Mouse (Mus musculus) c-Kit-positive CD71-positive TER-119-negative erythroid progenitor cells, embryonic 14.5 days (primary cell): ENCODE measurements around the gene Abat.

Experiments
- DNase-seq: peaks from one replicate; pipeline ENCODE4 v3.0.0-alpha.2; 2013; ENCODE audit warnings: low read depth

The Abat gene

DNA sequence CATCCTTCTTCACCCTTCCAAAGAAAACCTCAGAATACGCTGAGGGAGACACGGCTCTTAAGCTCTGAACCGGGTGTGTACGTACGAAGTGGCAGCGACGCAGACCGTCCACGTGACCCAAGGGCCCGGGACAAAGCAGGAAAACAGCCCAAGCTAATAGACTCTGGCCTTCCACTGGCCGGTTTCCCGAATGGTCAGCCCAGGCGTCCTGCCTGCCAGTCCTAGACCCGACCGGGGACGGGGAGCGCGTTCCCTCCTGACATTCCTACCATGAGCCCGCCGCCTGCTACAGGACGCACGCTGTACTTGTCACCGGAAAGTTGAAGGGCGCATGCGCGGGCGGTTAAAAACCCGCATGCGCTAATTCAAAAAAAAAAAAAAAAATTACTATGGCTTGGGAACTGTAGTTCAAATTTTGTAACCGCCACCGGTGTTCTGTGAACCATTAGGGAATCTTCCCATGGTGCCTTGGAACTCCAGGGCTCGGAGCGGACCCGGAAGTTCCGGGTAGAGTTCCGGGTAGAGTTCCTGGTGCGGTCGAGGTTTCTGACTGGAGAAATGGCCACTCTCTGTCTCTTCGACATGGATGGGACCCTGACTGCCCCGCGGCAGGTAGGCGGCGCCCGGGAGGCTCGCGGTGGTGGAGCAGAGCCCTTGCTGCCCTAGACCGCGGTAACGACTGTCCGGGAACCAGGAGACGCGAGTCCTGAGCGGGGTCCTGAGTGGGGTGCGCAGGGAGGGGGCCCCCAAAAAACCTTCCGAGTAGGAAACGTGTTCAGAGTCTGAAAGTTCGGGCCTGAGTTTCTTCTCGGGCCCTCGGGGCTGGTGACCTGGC lies 124.2 kb downstream of the Abat start, which contains the start of the genes Pmm2 and Tmem186:
Pmm2 (plus strand) TSS at position 458 of the 835 bp plus-strand sequence.
Tmem186 (minus strand) TSS at position 496 of the 835 bp plus-strand sequence.
- DNase-seq, result peak; percentile 84

DNA sequence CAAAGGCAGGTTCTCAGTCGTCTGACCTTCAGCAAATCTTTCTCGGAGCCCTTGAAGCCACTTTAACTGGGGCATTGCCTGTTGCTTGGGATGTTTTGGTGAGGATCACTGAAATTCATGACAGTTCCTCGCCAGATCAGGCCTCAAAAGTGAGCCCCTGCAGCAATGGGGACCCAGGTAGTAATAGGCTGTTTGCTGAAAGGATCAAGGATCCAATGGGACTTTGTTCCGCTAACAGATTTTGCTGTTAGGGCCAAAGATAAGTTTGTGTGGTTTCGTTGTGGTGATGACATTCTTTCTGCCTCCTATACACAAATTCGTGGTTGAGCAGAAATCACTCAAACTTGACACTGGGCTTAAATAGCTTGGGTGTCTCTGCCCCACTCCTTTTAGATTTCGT lies 124.9 kb downstream of the Abat start:
- DNase-seq, result no peak

DNA sequence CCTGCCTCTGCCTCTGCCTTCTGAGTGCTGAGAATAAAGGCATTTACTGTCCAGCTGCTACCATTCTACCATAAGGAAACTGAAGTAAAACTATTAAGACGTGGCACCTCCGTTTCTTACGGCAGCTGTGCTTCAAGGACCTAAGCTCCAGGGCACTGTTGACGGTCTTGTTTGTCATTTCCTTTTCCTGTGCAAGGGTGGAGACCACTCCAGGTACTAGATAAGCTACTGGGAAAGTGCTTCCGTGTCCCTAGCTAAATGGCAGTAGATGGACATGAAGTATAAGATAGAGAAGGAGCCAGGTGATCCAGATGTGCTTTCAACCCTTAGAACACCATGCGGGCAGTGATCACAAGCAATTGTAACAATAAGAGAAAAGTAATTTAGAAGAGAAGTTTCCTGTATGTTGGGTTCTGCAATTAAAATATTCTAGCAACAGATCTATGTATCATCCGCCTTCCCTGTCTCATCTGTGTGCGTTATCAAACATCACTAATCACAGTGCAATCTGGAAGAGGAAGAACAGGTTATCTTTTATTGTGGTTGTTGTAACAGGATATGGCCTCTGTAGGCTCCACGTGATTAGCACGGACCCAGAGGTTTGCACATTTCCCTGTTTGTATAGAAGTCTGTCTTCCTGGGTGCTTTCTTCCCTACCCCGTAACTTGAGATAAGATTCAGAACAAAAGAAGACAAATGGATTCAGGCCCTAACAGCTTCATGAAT lies 126.4 kb downstream of the Abat start:
- no peak for DNase-seq

DNA sequence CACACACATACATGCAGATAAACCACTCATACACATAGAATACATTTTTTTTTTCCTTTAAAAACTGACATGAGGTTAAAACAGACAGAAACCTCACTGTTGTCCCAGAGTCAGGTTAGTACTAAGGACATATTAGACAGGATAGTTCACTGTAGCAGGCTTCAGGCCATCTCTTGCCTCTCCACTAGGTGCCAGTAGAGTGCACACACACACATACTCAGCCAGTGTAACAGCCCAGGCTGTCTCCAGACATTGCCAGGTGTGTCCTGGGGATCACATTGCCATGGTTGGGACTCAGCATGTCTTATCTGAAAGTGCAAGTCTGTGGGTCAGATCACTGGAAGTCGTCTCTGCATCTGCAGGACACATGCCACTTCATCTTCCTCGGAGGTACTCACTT lies 130.6 kb downstream of the Abat start:
- DNase-seq, result peak; percentile 47

DNA sequence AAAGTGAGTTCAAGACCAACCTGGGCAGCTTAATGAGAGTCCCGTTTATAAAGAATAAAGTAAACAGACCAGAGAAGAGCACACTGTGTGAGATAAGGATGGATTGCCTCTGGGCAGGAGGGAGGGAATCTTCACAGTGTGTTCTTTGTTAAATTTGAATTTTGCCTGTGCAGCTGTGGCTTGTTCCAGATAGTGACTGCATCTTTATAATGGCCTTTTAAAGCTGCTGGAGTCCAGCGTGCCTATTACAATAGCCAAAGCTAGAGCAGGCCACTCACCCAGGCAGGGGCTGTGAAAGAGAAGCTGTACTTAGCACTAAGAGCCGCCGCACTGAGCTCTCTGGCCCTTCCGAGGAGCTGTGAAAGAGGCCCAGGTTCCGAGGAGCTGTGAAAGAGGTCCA lies 132.3 kb downstream of the Abat start:
- DNase-seq, result no peak

DNA sequence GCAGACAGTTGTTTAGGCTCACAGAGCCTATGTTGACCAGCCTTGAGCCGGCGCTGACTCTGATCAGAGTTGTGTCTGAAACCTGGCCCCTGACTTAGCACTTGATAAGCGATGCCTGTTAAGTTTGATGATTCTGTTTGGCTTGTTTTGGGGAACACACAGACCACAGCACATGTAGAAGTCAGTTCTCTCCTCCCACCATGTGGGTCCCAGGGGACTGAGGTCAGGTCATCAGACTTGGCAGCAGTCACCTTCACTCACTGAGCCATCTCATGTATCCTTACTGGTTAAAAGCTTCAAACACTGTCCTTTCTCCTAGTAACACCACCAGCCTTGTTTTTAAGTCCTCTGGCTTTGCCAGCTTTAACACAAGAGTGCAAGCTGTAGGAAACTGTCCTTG lies 136.8 kb downstream of the Abat start:
- DNase-seq, result no peak

DNA sequence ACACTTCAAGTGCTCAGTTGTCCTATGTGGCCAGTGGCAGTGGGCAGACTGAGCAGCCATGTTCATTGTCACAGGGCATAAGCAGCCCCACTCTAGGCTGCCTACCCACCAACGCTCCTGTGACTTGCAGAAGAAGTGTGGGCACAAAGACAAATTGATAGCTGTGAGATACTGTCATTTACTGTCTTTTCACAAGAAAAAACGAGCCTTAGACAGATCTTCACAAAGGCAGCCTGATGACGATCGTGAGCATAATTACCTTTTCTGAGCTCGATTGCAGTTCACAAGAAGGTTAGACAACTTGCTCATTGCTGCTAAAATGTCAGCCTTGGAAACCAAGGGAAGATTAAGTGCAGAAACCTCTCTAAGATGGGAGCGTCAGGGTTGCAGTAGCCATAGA lies 141.9 kb downstream of the Abat start:
- no peak for DNase-seq

DNA sequence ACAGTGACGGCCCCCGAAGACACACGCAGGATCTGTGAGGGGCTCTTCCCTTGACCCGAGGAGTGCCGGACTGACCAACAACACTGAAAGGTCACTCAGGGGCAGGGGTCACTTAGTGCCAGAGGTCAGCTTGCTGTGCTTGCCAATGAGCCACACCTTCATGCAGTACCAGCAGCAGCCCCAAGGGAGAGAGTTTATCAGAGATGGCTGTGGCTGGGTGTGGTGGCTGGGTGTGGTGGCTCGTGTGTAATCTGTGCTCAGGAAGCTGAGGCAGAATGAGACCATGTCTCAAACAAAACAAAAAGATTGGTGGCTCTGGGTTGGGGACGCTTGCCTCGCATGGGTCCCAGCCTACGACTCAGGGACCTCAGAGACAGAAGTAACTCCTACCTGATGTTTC lies 142.4 kb downstream of the Abat start:
- DNase-seq, result no peak

DNA sequence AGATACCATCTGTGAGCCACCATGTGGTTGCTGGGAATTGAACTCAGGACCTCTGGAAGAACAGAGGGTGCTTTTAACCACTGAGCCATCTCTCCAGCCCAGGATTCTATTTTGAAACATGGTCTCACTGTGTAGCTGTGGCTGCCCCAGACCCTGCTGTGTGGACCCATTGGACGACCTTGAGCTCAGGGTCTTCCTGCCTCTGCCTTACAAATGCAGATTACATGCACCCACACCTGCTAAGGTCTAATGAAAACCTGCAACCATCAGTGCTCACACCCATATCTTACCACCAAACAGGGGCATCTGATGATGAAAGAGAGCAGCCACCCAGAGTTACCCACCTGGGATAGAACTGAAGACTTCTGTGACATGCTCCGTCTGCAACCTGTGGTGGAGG lies 143.0 kb downstream of the Abat start:
- DNase-seq, result no peak

DNA sequence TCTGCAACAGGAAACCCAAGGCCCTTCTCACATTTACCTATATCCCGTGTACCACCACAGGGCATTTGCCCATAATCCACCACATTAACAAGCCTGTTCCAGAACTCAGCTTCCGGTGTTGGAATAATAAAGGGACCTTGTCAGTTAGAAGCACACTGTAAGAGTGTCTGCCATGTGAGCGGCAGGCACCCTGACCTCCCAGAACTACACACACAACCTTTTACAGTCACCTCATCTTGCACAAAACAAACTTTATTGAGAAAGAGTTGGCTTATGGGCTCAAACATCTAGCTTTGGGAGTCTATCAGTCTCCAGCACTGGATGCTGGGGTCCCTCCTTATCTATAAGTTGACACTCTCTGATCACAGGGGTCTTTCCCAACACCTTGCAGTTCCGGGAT lies 145.1 kb downstream of the Abat start:
- DNase-seq, result no peak

DNA sequence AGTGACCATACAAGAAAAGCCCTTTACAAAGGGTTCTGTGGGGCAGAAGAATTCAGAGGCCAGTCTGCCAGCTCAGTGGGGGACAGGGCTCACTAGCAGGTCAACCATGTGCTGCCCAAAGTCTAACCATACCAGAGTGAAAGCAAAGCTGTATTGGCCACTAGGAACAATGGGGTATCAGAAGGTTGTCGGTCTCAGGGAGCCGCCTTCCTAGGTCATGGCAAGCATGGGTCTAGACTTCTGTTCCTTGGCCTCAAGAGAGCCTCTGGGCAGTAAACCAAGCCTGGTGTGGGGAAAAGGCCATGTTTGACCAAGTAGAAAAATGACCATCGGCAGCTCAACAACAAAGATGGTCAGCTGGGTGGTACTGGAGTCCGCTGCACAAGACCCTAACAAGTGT lies 145.5 kb downstream of the Abat start:
- DNase-seq, result no peak

DNA sequence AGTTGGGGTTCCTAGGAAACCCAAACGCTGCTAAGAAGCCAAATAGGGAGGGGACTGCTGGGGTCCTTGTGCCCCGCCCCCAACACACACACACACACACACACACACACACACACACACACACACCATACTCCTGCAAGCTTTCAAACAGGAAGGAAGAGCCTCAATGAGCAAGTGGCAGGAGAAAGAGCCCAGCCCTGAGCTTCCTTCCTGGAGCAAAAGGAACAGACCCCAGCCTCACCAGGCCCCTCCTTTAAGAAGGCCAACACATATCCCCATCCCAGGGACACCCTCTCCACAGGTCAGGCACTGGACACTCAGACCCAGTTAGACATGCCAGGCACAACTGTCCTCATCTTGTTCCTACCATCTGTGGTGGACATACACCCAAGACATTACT lies 149.8 kb downstream of the Abat start:
- DNase-seq, result no peak

DNA sequence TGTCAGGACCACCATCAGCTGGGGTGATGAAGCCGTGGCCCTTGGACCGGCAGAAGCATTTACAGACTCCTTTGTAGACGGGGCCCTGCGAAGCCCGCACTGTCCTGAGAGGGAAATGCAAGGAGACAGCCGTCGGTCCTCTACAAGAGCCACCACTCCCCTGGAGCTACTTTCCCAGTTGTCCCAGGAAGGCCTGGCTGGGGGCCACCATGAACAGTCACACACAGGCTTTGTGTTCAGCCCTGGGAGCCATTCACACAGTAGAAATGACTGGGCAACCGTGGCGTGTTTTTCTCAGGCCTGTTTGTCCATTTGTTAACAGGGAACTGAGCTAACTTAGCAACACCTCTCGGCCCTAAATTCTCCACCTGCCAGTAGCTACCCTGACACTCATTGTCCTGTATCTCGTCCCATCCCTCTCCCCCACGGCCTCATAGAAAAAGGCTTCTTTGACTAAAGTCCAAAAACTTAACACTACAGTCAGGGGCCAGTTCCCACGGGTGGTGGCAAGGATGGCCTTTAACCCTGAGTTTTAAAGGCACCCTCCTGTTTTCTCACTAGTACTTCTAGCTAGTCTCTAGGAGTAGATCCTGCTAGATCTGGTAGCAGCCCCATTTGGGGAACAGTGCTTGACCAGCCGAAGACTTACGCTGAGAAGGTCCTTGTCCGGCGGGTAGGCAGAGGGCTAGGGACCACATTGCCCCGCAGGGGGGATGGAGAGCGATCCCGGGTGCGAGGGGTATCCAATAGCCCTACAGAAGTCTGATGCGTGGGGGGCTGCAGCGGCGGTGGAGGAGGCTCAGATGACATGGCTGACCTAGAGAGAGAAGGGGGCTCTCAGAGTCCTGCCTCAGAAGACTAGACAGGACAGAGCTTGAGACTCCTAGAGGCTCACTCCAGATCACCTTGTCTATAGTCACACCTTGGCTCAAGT lies 150.6 kb downstream of the Abat start:
- DNase-seq, result no peak

DNA sequence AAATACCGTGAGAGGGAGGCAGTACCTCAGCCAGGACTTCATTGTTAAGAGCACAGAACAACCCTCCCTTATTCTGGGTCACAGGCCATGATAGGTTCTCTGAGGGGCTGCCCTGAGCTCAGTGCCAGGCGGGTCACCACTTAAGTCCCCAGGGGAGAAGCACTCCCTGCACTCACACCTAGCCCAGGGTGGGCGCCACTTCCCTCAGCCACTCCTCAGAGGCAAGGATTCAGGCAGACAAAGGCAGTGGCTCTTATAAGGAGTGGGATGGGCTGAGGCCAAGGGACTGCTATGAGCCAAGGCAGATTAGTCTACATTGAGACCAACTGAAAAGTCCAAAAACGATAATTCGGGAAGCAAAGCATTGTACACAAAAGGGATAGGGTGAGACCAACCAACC lies 152.1 kb downstream of the Abat start:
- DNase-seq, result no peak

DNA sequence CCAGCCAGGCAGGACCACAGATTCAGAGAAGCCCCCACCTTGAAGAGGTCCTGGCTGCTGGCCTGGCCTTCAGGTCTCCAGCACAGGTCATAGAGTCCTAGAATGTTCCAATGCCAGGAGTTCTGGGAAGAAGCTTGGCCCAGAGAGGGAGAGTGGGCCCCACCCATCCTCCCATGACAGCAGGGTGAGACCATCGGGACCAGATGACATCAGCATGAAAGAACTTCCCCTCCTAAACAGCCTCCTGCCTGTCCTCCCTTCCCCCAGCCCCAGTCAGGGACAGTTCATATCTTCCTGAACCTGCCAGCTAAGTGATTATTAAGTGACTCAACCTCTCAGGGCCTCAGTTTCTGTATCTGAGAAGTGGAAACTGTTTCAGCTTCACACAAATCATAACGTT lies 153.2 kb downstream of the Abat start:
- DNase-seq, result no peak

DNA sequence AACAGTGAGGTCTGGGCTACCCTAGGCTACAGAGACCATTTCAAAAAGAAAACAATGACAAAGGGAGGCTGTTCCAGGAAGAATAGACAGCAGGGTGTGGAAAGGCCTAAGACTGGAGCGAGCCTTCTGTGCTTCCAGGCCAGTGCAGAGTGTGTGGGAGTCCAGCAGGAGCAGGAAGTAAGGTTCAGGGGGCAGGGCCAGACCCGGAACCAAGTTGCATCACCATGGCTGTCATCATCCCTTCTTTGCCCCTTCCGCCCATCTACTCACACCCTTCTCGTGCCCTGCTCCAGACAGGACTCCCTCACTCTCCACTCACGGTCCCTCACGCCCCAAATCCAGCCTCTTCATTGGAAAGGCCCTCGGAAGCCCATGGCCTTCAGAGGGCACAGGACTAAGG lies 154.0 kb downstream of the Abat start:
- no peak for DNase-seq

DNA sequence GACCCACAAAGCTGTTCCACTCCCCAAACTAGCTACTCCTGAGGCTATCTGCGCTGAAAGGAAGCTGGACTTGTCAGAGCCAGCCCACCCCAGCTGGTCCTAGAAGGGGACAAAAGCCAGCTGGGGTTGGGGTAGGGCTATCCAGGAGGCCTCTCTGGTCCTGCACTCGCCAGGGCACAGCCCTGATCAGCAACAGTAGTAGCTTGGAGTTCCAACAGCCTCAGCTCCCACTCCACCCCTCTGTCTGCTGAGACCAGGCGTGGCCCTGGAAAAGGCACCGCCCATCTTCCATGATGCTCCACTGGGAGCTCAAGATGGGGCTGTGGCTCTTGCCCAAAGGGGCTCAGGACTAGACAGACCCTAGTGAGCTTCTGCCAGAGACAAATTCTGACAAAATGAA lies 154.6 kb downstream of the Abat start:
- no peak for DNase-seq

DNA sequence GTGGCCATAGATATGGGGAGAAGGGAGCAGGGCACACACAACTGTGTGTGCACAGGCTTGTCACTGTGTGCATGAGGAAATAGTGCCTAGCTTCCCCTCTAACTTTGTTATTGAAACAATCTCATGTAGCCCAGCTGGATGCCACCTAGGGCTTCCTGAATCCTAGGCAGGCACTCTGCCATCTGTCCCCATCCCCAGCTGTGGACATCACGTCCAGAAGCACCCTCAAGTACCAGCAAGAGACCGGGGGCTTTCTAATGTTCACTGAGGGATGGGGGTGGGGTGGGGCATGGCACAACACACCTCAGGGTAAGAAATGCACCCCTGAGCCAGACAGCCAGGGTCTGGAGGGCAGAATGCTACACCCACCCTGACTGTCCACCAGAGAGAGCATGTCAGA lies 155.2 kb downstream of the Abat start:
- DNase-seq, result no peak

DNA sequence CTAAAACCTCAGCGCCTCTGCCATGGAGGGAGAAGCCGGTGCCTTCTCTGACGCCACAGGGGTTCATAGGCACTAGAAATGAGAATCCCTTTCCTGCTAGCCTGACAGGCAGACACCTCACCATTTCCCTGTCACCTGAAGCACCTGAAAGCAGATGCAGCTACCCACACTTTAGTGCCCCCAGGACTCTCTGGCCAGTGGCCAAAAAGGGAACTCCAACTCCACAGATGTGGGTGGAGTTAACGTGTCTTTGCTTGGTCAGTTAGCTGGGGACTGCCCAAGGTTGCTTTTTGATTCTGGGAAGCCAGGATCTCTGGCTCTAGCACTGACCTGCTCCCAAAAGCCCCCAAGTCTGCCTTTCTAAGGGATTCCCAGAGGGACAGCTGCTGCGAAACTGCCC lies 156.2 kb downstream of the Abat start:
- no peak for DNase-seq

DNA sequence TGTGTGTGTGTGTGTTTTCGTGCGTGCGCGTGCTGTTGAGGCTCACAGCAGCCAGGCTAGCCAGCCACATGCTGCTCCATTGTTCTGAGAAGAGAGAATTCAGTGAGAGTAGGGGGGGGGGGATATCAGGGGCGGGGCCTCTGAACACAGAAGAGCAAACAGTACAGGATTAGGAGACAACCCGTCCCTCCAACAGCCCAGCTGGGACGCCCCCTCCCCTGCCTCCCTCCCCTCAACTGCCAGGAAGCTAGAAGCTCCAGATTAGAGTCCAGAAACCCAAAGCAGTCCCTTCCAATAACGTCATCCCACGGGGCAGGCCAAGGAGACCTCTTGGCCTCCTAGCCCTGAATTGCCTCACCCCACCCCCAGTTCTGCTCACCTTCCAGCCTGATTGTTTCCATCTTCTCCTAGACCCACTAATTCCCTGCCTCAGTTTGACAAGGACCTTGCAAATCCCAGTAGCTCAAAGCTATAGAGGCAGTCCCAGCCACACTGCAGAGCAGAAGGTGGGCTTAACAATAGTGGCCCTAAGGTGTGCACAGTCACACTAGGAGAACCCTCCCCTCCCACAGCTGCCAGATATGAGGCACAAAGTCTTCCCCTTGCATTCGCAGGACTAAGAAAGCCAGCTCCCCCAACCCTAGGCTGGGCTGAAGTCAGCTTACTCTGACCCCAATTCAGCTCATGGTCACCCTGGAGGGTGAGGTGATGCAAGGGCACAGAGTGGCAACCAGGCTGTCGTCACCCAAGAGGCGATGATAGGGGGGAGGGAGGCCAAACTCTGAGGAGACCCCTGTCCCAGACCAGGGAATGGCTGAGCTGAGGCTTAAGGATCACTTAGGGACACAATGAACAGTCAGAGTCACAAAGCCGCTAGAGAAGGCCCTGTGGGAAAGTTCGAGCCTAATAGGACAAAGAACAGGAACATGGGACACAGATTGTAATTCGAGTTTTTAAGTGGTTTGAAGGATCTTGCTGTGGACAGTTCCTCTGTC lies 157.1 kb downstream of the Abat start:
- no peak for DNase-seq
